Mouse (Mus musculus) ZHBTc4 (cell line): ENCODE results near the gene Gm10024.
"Not testable (repeated sequence)": the region's sequence is repeated elsewhere in the genome, so short reads cannot be mapped to it uniquely, and the experiment has no call there.

Experiments
- DNase-seq: peaks from one replicate; pipeline ENCODE4 v3.0.0-alpha.2; 2011; ENCODE audit warnings: low read depth, low spot score

Gene Gm10024

GRCm38 (mm10) chr10:77729241-77729640 is 18.0 kb downstream of the Gm10024 start:
- peak; percentile 69 for DNase-seq

GRCm38 (mm10) chr10:77735928-77736327 is 24.7 kb downstream of the Gm10024 start:
- DNase-seq = peak; percentile 65

GRCm38 (mm10) chr10:77738929-77739328 is 27.7 kb downstream of the Gm10024 start:
- DNase-seq = no peak

- DNase-seq = not testable (repeated sequence)
Observed at GRCm38 (mm10) chr10:77741924-77742688, 30.8 kb downstream of the Gm10024 start, which contains the start of gene Gm18596. Gm18596 (minus strand) TSS chr10:77742638.

- DNase-seq = peak; percentile 9
Observed at GRCm38 (mm10) chr10:77750686-77751085, 39.4 kb downstream of the Gm10024 start.

GRCm38 (mm10) chr10:77751254-77751653 is 40.0 kb downstream of the Gm10024 start, which contains the start of gene Gm9736:
Gm9736 (minus strand) TSS chr10:77751354.
- not testable (repeated sequence) for DNase-seq

GRCm38 (mm10) chr10:77752312-77752711 is 41.1 kb downstream of the Gm10024 start:
- DNase-seq = not testable (repeated sequence)

- peak; percentile 47 for DNase-seq
Observed at GRCm38 (mm10) chr10:77753448-77753847, 42.2 kb downstream of the Gm10024 start.

- not testable (repeated sequence) for DNase-seq
Observed at GRCm38 (mm10) chr10:77759582-77759981, 48.3 kb downstream of the Gm10024 start, which contains the start of gene Gm3233. Gm3233 (minus strand) TSS chr10:77759682.
